Mouse (Mus musculus): ENCODE measurements around the gene Krt90. TPM values are rescaled to one million over a fixed set of nuclear protein-coding genes. Genes with fewer than 3 reads are reported as not detected.

Krt90 gene
- 0.75 and 0.88 TPM in 2 replicates for polyA plus RNA-seq (2016; fragmentation: Nextera tagmentation; extraction: Ambion mirVana)

DNA sequence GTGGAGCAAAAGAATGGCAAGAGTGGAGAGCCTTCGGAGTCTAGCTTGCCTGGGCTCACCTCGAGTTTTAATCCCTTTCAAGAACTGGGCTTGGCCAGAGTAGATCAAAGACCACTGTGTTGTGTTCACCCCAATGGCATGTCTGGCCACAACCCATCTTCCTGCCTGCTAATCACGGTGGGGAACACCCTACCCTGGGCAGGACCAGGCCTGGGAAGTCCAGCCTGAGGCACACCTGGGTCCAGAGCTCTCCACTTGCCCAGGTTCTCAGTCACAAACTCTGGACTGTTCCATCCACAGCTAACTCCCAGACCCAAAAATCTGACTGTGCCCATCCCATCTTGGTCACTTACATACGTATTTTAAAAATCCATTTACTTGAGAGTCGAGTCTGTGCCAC lies at the start of gene Krt90:
Krt90 (minus strand) TSS at position 101 of the 400 bp plus-strand sequence.
- Histone ChIP-seq H3K9me3 (no peaks in the 10 kb centered on the region), H3K27me3 (ENCODE audit: poor library complexity, severe bottlenecking) (peaks cover 4% of the 10 kb centered on the region; the same call in 1 of the 2 replicates), H3K4me1 (peaks cover 11% of the 10 kb centered on the region), H3K36me3 (replicated peaks) (no peaks in the 10 kb centered on the region), H3K4me3 (no peak within 1 kb of the TSS), H3K27ac (no peak within 1 kb of the TSS)
- no peak for DNase-seq (ENCODE audit: extremely low spot score, low spot score)
- 66% methylated on average over 5 of the region's 5 CpGs for WGBS

DNA sequence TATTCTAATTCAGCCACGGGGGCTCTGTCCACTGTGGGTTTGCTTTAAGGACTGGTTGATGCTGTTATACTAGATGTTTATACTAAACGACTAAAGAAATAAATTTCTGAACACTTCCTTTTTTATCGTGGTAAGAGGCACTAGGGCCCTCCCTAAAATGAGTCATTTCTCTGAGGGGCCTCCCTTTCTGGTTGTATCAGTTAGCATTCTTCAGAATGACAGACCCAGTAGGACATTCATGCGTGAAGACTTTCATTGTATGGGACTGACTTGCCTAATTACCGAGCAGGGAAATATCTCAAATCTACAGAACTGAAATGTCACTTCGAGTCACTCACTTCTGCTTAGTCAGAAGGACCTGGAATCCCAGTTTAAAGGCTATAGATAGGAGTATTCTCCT lies 36.4 kb upstream of the Krt90 start:
- H3K4me3 ChIP-seq = no peak overlapping the region
- no peak overlapping the region for H3K27ac ChIP-seq
- no peak for DNase-seq (ENCODE audit: extremely low spot score, low spot score)
- H3K36me3 ChIP-seq (replicated peaks) = no peaks in the 10 kb centered on the region
- peaks cover 3% of the 10 kb centered on the region; the same call in 1 of the 2 replicates for H3K9me3 ChIP-seq
- no peaks in the 10 kb centered on the region for H3K27me3 ChIP-seq (ENCODE audit: poor library complexity, severe bottlenecking)
- 79% methylated on average over 6 of the region's 6 CpGs for WGBS
- no peaks in the 10 kb centered on the region for H3K4me1 ChIP-seq

DNA sequence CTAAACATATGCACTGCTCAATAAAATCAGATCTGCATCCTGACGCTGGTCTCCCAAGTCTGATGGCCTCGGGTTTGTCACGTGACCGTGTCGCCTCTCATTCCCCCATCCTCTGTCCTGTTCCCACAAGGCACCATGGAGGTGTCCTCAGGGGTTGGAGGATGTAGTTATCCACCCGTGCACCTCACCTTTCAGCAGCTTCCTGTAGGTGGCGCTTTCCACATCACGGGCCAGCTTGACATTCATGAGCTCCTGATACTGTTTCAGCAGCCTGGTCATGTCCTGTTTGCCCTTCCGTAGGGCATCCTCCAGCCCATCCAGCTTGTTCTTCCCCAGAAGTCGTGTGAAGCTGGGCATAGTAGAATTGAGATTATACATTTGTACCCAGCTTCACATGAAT lies 25.5 kb upstream of the Krt90 start:
- H3K36me3 ChIP-seq (replicated peaks) = no peaks in the 10 kb centered on the region
- H3K9me3 ChIP-seq = no peaks in the 10 kb centered on the region
- H3K27ac ChIP-seq = no peak overlapping the region
- 81% methylated on average over 10 of the region's 10 CpGs for WGBS
- DNase-seq (ENCODE audit: extremely low spot score, low spot score) = no peak
- no peak overlapping the region for H3K4me3 ChIP-seq
- H3K4me1 ChIP-seq = no peaks in the 10 kb centered on the region
- no peaks in the 10 kb centered on the region for H3K27me3 ChIP-seq (ENCODE audit: poor library complexity, severe bottlenecking)

DNA sequence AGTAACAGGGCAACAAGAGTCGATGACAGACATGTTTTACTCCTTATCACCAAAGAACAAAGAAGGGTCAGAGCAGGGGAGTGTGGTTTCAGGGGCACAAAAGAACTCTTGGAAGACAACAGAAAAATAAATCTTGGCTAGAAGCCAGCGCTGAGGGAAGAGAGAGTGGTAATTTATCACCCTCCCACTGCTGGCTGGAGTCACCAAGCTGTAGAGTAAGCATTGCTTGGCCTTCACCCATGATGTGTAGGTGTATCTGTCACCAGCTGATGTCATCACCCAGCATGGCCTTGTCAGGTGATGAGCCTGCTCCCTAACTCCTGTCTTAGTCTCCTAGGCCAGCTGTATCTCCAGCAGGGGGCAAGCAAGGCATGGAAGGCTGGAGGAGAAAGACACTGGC lies 21.7 kb upstream of the Krt90 start:
- H3K36me3 ChIP-seq (replicated peaks) = no peaks in the 10 kb centered on the region
- no peak overlapping the region for H3K27ac ChIP-seq
- no peak for DNase-seq (ENCODE audit: extremely low spot score, low spot score)
- 76% methylated on average over 2 of the region's 2 CpGs for WGBS
- no peaks in the 10 kb centered on the region for H3K9me3 ChIP-seq
- H3K4me1 ChIP-seq = no peaks in the 10 kb centered on the region
- H3K4me3 ChIP-seq = no peak overlapping the region
- H3K27me3 ChIP-seq (ENCODE audit: poor library complexity, severe bottlenecking) = no peaks in the 10 kb centered on the region

DNA sequence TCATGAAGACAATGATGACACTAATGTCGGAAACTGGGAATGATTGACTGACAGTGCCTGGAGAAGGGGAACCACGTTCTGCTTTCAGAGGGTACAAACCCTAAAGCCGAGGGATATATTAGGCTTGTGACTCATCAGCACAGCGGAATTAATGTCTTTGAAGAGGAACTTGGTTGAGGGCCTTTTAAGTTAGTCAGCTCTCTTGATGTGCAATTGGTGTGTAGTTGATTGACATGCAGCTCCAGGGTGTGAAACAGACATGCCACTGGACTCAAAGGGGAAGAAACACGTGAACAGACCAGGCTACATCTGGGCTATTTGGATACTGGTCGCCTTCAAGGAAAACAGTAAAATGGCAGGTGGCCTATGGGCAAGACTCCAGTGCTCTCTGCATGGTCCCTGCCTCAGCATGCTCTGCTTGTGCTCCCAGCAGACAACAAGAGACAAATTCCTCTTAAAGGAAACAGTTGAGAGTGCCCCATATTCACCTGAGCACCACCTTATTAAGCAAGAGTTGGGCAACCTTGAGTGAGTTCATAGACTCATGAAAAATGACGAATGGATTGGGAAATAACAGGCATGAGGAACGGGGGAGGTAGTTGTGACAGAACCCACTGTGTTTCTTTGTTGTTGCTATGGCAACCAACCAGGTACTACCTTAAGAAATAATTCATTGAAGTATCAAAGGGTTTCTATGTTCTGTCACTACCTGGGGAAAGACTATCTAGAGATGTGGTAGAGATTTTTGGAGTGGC lies 20.6 kb upstream of the Krt90 start:
- no peaks in the 10 kb centered on the region for H3K4me1 ChIP-seq
- H3K27me3 ChIP-seq (ENCODE audit: poor library complexity, severe bottlenecking) = no peaks in the 10 kb centered on the region
- H3K9me3 ChIP-seq = no peaks in the 10 kb centered on the region
- no peak overlapping the region for H3K4me3 ChIP-seq
- no peak overlapping the region for H3K27ac ChIP-seq
- no peaks in the 10 kb centered on the region for H3K36me3 ChIP-seq (replicated peaks)
- DNase-seq (ENCODE audit: extremely low spot score, low spot score) = no peak
- 82% methylated on average over 8 of the region's 8 CpGs for WGBS

DNA sequence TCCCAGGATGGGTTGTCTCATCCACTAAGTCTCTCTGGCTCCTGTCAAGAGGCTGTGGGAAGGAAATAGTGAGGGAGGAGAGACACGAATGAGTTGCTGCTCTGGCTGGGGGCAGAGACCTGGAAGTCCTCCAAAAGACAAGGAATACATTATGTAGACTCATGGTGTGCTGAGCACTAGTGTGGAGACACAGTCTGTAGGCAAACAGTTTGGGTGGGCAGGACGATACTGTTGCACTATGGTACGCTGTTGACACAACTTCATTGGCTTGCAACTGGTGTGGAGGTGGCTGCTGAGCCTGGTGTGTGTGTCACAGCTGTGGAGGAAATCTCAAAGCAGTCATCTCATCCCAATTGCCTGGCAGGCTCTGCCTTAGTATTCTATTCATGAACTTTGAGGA lies 19.0 kb upstream of the Krt90 start:
- H3K36me3 ChIP-seq (replicated peaks) = no peaks in the 10 kb centered on the region
- no peak overlapping the region for H3K4me3 ChIP-seq
- 88% methylated on average over 3 of the region's 3 CpGs for WGBS
- no peak overlapping the region for H3K27ac ChIP-seq
- H3K9me3 ChIP-seq = no peaks in the 10 kb centered on the region
- no peaks in the 10 kb centered on the region for H3K27me3 ChIP-seq (ENCODE audit: poor library complexity, severe bottlenecking)
- H3K4me1 ChIP-seq = no peaks in the 10 kb centered on the region
- DNase-seq (ENCODE audit: extremely low spot score, low spot score) = no peak

DNA sequence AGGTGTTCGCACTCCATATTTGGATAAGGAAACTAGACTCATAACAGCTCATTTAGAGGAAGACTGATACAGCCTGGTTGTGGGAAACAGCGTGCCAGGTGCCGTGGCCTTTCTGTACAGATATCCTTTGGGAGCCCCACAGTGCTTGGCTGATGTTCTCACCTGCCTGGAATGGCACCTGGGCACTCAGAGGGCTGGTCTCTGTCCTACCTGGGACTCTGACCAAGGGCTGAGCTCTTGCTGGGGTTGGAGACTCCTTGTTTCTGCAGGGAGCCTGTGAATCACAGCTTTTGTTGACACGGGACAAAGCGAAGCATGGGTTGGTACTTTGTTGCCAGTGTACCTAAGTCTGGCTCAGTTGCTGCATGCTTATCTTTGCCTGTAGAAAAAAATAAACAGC lies 12.8 kb upstream of the Krt90 start:
- WGBS = 82% methylated on average over 5 of the region's 5 CpGs
- H3K27ac ChIP-seq = no peak overlapping the region
- DNase-seq (ENCODE audit: extremely low spot score, low spot score) = no peak
- no peaks in the 10 kb centered on the region for H3K9me3 ChIP-seq
- peaks cover 16% of the 10 kb centered on the region for H3K4me1 ChIP-seq
- H3K36me3 ChIP-seq (replicated peaks) = no peaks in the 10 kb centered on the region
- no peak overlapping the region for H3K4me3 ChIP-seq
- H3K27me3 ChIP-seq (ENCODE audit: poor library complexity, severe bottlenecking) = no peaks in the 10 kb centered on the region

DNA sequence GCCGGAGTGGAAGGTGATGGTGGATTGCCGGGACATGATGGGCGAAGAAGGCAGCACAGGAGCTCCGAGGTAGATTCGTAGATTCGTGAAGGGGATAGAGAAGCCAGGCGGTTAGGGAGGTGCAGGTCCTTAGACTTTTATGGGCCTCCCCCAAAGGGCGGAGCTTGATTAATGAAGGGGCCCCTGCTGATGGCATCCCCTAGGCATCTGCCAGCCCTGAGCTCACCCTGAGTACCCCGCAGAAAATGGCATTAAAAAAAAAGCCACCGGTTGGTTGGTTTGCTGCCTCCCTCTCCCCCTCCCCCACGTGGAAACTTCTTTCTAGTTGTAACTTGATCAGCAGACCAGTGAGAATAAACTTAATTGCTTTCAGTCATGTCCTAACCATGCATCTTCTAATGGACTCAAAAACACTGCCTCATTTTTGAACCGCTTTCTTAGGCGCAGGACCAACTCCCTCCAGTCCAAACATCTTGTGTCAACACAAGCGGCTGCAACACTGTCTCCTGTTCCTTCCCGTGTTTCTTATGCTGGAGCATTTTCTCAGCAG lies 11.1 kb upstream of the Krt90 start, which contains the start of gene Krt75:
Krt75 (minus strand) TSS at position 109 of the 550 bp plus-strand sequence.
- Histone ChIP-seq H3K27ac (0 out of 2 replicates have a peak within 1 kb of the TSS, but pooled peaks have one; percentile 11), H3K4me3 (no peak within 1 kb of the TSS), H3K27me3 (ENCODE audit: poor library complexity, severe bottlenecking) (no peaks in the 10 kb centered on the region), H3K9me3 (no peaks in the 10 kb centered on the region), H3K36me3 (replicated peaks) (no peaks in the 10 kb centered on the region), H3K4me1 (peaks cover 16% of the 10 kb centered on the region)
- no peak for DNase-seq (ENCODE audit: extremely low spot score, low spot score)
- 82% methylated on average over 15 of the region's 15 CpGs for WGBS

DNA sequence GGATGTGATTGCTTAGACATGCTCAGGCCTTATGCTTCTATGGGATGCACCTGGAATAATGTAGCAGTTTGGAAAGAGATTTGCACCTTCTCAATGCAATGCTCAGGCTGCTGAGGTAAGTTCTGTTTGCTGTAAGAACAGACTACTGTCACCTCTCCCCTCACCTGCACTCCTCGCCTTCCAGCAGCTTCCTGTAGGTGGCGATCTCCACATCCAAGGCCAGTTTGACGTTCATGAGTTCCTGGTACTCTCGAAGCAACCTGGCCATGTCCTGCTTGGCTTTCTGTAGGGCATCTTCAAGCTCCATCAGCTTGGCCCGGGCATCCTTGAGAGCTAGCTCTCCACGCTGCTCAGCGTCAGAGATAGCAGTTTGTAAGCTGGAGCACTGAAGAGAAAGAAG lies 5.0 kb upstream of the Krt90 start:
- DNase-seq (ENCODE audit: extremely low spot score, low spot score) = no peak
- H3K27me3 ChIP-seq (ENCODE audit: poor library complexity, severe bottlenecking) = no peaks in the 10 kb centered on the region
- 46% methylated on average over 7 of the region's 7 CpGs for WGBS
- no peaks in the 10 kb centered on the region for H3K9me3 ChIP-seq
- H3K27ac ChIP-seq = no peak overlapping the region
- H3K36me3 ChIP-seq (replicated peaks) = no peaks in the 10 kb centered on the region
- H3K4me3 ChIP-seq = no peak overlapping the region
- peaks cover 6% of the 10 kb centered on the region; the same call in 1 of the 2 replicates for H3K4me1 ChIP-seq

DNA sequence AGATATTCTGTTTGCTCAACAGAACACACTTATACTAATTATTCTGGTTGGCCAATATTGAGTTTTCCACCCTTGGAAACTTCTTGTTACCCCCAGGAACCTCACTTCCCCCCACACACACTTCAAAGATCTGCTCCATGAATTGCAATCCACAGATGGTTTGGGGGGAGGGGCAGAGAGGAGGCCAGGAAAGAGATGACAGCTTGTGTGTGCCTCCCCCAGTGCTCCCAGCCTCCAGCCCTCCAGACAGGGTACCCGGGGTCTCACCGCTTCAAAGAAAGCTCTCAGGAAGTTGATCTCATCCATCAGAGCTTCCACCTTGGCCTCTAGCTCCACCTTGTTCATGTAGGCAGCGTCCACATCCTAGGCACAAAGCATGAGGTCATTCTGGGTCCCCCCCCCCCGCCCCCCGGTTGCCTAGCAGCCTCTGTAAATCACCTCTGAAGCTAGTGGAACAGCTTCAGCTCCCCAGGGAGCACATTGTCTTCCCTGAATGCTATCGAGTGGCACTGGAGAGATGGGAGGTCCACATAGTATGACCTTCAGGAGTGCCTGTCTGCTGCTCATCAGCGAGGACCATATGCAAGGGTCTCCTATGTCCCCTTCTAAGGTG lies 4.6 kb downstream of the Krt90 start:
- peaks cover 30% of the 10 kb centered on the region for H3K27me3 ChIP-seq (ENCODE audit: poor library complexity, severe bottlenecking)

DNA sequence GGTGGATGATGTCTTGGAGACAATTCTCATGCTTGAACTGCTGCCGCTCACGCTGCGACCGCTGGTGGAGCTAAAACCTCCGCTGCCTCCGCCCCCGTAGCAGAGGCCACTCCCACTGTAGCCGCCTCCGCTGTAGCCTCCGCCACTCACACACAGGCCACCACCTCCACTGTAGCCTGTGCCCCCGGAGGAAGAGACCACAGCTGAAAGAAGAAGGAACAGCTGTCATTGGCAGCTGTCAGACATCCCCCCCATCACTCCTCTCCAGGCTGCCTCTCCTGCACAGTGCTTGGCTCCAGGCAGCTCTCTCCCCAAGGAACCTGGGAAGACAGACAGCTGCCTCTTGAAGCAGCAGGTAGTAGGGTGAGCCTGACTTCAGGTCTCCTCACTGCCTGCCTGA lies 9.6 kb downstream of the Krt90 start:
- DNase-seq (ENCODE audit: extremely low spot score, low spot score) = peak; percentile 43
- H3K4me3 ChIP-seq = peak overlapping the region; percentile 23; the same call in 1 of the 2 replicates
- H3K9me3 ChIP-seq = no peaks in the 10 kb centered on the region
- H3K27me3 ChIP-seq (ENCODE audit: poor library complexity, severe bottlenecking) = peaks cover 48% of the 10 kb centered on the region
- H3K27ac ChIP-seq = no peak overlapping the region
- H3K4me1 ChIP-seq = peaks cover 21% of the 10 kb centered on the region
- no peaks in the 10 kb centered on the region for H3K36me3 ChIP-seq (replicated peaks)
- WGBS = under 1% methylated on average over 11 of the region's 11 CpGs

More for the DNA sequence above, 4.6 kb downstream of the Krt90 start:
- Histone ChIP-seq H3K36me3 (replicated peaks) (no peaks in the 10 kb centered on the region), H3K4me1 (peaks cover 20% of the 10 kb centered on the region), H3K27ac (peak overlapping the region; percentile 56), H3K4me3 (no peak overlapping the region; the same call in 1 of the 2 replicates), H3K9me3 (no peaks in the 10 kb centered on the region)
- peak; percentile 55 for DNase-seq (ENCODE audit: extremely low spot score, low spot score)
- WGBS = 19% methylated on average over 7 of the region's 7 CpGs

DNA sequence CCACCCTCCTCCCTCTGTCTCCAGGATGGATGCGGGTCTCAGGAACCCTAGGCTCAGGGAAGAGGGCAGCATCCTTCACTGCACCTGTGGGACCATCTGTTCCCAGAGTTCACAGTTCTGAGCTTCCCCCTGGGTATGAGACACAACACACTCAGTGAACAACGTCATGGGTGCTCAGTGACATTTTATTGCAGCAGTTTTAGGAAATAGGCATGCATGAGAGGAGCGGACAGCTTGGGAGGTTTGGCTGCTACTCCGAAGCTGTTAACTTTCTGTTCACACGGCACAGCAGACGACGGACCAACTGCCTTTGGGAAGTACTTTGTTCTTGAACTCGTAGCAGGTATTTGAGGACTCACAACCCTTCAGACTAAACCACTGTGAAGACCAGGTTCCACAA lies 10.6 kb downstream of the Krt90 start:
- Histone ChIP-seq H3K4me3 (no peak overlapping the region), H3K27ac (no peak overlapping the region), H3K27me3 (ENCODE audit: poor library complexity, severe bottlenecking) (peaks cover 48% of the 10 kb centered on the region), H3K4me1 (peaks cover 11% of the 10 kb centered on the region), H3K36me3 (replicated peaks) (no peaks in the 10 kb centered on the region), H3K9me3 (no peaks in the 10 kb centered on the region)
- 89% methylated on average over 8 of the region's 8 CpGs for WGBS
- DNase-seq (ENCODE audit: extremely low spot score, low spot score) = no peak

DNA sequence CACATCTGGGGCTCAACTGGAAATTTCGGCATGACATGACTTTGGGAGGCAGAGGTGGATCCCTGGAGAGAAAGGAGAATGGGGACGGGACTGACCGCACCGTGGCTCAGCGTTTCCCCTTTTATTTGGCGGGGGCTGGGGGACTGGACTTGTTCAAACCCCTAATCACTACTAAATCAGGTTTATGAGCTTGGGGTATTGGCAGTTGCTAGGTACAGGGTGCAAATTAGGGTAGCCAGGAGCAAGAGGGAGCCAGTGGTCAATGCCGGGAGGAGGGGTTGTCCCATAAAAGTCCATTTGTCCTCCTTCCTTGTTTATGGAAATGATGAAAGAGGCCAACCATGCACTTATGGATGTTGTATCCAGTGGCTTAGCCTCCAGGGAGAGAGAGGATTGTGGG lies 12.2 kb downstream of the Krt90 start, which contains the start of gene Krt82:
Krt82 (minus strand) TSS at position 101 of the 400 bp plus-strand sequence.
- no peaks in the 10 kb centered on the region for H3K9me3 ChIP-seq
- peaks cover 11% of the 10 kb centered on the region for H3K4me1 ChIP-seq
- H3K27ac ChIP-seq = no peak within 1 kb of the TSS
- peaks cover 41% of the 10 kb centered on the region for H3K27me3 ChIP-seq (ENCODE audit: poor library complexity, severe bottlenecking)
- 86% methylated on average over 7 of the region's 7 CpGs for WGBS
- DNase-seq (ENCODE audit: extremely low spot score, low spot score) = no peak
- no peaks in the 10 kb centered on the region for H3K36me3 ChIP-seq (replicated peaks)
- H3K4me3 ChIP-seq = no peak within 1 kb of the TSS

Measured in forebrain, embryonic 10.5 days (tissue).